Mouse (Mus musculus) embryo, embryonic 9.5 days (tissue): ENCODE results near the gene Gm5065.

Source experiments
- DNase-seq: peaks from one replicate; pipeline ENCODE4 v3.0.0-alpha.2; 2017; ENCODE audit errors: extremely low spot score

The Gm5065 gene

DNA sequence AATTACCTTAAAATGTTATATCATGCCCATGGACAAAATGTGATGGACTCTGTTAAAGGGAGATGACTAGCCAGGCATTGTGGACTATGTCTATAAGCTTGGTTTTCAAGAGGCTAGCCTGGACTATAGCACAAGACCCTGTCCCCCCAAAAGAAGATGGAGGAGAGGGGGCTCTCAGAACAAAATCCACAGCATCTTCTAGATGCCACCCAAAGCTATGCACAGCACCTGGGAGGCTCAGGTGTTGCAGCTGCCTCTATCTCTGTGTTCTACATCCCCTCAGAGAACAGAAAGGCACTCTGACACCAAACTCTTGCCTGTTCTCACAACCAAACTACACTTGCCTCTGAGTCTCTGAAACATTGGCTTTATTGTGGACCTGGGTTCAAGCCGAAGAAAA, at the start of gene Gm5065:
TSS of gene Gm5065 (plus strand) at position 301 of the 400 bp plus-strand sequence.
- DNase-seq, result no peak

DNA sequence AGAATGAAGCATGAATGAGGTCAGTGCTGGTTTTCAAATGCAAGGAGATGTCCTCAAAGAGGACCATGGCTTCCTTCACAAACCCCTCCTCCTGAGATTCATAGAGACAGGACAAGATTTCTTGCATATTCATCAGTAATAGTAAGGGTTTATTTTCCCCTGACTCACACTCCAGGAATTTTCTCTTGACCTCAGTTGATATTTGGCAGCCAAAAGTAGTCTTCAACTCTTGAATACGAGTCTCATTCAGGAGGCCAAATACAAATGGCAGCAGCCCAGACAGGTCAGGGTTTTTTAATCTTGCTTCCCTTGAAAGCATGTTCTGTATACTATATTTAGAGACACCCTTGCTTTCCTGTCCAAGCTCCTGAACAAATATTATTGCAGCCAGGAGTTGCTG, 22.8 kb upstream of the Gm5065 start:
- DNase-seq, result no peak

DNA sequence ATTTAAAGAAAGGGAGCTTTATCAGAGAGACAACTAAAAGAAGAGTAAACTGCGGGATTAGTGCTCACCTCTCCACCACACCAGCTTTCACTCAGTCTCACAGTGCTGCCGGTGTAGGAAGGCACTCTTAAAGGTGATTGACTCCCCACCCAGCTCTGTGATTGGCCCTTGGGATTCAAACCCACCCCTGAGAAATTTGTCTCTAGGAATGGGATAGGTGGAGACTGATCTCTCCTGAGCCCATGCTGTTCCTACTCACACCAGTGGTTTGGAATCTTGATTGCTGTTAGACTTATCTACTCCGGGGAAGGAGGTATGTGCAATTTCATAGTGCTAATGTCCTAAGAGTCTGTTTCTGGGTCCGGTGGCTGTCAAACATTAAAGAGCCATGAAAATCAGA, 598 bp downstream of the Gm5065 start, which contains the start of gene Nlrp2:
TSS of gene Nlrp2 (minus strand) at position 101 of the 400 bp plus-strand sequence.
- DNase-seq, result no peak

DNA sequence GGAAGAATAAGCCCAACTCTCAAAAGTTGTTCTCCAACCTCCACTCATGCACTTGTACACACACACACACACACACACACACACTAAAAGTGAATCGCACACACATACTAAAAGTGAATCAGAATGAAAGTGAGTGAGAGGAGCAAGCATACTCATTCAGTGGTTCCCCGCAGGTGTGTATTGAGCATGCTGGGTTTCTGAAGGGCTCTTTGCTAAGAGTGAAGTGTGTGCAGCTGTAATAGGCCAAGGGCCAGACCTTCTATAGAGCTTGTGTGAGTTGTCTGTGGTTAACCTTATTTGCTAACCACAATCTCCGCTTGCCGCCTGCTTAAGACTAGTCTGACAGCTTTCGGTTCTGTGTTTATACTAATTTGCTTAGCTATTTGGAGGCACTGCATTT, 13.3 kb downstream of the Gm5065 start:
- DNase-seq, result no peak

DNA sequence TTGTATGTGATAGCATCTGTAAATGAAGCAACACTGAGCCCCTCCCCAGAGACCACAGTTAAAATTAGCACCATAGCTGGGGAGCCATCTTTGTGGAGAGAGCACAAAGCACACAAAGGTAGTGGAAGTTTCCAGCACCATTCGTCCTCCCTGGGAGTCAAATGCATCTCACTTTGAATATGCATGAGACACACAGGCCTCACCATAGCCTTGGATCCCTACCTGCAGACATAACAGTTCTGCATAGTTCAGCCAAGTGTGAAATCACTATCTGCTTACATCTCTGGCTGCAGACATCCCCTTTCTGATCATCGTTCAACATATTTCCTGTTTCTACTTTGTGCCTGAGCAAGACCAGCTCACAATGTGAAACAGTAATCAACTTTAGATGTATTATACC, 16.4 kb downstream of the Gm5065 start:
- no peak for DNase-seq

DNA sequence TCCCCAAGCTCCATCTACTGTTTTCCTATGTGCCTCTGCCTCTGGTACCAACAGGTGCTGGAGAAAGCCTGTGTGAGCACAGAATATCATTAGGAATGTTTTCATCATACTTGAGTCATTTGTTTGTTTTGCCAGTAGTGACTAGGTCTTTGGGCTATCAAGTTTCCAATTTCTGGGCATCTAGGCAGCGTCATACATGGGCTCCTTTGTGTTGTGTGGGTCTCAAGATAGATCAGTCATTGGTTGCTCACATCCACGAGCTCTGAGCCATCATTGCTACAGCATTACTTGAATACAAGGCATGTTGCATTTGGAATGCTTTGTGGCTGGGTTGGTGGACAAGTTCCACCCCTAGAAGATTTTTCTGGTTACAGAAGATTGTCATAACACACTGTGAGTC, 55.9 kb downstream of the Gm5065 start:
- no peak for DNase-seq
